Mouse (Mus musculus): ENCODE measurements at regions not wholly inside any gene's neighbourhood (a gene's known extent, or its start where the extent isn't known, plus 50 kb on each side); places are given as distances from the start of the nearest gene placed in this dataset.
A peak's percentile ranks its signal among the peaks of the same experiment; 100 is the strongest.

DNA sequence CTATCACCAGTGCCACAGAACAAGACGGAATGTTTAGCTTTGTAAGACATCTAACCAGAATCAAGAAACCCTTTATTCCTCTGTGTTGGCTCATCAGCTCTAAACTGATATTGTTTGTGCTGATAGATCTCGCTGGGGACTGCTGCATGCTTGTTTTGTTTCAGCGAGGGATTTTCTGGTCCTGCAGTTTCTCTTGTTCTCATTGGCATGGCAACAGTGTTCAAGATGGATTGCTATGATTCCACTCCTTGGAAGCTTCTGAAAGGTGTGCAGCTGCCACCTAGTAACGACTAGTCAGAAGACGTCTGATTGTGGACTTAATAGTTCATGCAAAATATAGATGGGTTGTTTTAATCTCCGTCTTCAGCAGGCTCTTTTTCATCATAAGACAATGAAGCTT lies 591.2 kb downstream of the Sorcs1 start:
- no peak for DNase-seq

DNA sequence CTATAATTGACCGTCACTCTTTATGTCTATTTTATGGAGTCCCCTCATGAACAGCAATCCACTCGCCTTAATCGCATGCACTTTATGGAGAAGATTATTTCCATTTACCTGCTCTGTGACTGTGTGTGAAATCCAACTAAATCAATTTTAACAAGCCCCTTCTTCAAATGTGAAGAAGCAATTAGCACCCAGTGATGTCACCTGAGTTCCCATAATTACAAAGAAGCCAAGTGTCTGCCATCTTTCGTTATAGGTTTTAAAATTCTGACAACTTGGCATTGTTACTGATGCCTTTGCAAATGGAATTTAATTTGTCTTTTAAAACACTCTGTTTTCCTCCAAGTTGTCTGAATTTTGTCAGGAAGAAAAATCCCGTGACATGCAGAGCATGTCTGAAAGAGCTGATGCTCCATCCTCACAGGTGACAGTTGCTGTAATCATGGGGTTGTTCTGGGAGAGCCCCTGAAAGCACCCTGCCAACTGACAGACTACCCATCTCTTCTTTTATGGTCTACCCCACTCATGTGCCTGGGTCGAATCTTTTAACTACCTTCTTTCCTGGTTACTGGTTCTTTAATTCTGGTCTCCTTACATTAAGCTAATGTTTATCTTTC lies 600.9 kb downstream of the Sorcs1 start:
- DNase-seq: no peak

DNA sequence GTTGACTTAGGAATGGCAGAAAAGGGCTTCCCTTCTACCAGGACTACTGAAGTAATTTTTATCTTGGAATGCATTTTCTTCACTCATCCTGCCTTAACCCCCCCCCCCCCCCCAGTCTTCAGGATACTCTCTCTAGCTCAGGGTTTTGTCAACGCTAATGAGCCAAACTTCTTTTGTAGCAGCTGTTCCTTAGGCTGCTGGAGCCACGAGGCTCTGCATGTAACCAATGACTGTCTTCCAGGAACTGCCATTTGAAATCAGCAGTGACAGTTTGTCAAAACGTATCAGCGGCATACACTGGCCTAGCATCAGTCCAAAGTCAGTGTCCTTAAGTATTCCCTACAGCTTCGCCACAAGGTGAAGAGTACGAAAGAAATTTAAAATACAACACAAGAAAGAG lies 618.0 kb downstream of the Sorcs1 start:
- no peak for DNase-seq

GRCm38 (mm10) chr19:50052910-50053309 lies 625.5 kb downstream of the Sorcs1 start:
- DNase-seq: no peak

- no peak for DNase-seq
Observed at GRCm38 (mm10) chr19:50045761-50046160, 632.7 kb downstream of the Sorcs1 start.

GRCm38 (mm10) chr19:50013659-50014058 lies 664.8 kb downstream of the Sorcs1 start:
- DNase-seq: no peak

DNA sequence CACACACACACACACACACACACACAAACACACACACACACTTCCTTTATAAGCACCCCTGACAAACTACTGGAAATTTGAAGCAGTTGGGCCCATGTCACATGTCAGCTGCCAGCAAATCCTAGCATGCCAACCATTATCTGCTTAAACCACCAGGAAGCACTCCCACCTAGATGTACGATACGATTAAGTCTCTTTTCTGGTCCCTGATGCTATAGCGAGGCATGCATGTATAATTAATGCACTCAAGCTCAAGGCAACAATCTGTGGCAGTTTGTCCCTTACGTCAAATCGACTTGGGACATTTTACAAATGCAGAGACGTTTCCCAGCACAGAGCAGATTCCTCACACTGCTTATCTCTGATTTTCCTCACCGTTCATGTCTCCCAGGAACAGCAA lies 673.2 kb downstream of the Sorcs1 start:
- no peak for DNase-seq

DNA sequence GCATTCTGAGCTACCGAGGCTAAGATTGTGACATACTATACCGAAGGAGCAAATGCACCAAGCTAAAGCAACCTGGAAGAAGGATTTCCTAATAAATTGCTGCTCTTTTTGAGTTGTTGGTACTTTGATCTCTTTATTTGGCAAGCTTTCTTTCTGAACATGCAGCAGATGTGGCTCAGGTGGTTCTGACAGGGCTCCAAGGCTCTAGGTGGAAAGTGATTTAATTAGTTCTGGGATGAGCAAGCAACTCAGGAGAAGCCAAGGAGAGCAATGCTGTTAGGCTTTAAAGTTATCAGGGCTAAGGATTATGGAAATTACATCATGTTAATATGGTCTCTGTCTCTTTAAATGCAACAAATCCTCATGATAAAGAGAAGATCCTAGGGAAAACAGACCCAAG lies 692.6 kb downstream of the Sorcs1 start:
- DNase-seq: no peak

- no peak for DNase-seq
Observed at GRCm38 (mm10) chr19:49966284-49966841, 712.1 kb downstream of the Sorcs1 start.

- no peak for DNase-seq
Observed at GRCm38 (mm10) chr19:49964679-49965078, 713.8 kb downstream of the Sorcs1 start.

DNA sequence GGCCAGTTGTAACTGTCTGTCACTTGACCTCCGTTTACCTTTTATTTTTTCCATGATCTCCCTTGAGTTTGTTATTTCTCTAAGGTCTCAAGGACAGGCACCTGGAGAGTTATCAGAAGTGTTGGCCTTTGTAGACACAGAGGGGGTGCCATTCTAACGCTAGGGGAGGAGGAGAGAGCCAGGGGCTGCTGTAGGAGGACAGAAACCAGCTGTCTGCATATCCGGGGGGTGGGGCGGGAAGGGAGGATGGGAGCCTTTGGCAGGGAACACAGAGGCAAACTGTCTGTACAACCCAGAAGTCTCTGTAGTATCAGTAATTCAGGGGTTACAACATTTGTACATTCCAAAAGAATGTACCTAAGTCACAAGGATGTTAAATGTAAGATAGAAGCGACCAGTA lies 719.9 kb downstream of the Sorcs1 start:
- peak; percentile 10 to 11 for DNase-seq

GRCm38 (mm10) chr19:49931202-49931601 lies 747.2 kb downstream of the Sorcs1 start:
- no peak for DNase-seq

DNA sequence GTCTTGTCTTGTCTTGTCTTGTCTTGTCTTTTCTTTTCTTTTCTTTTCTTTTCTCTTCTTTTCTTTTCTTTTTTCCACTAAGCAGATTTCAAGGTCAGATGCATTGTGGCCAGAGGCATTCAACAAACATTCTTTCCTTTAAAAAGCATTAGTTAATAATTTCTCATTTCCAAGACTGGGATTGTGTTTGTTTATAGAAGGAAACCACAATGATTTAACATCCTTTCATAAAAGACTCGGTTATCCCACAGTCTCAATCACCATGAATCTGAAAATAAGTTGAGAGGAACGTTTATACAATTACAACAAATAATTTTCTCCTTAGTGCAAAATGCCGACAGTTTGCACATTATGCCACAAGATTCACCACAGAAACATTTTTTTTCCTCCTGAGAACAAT lies 766.7 kb downstream of the Sorcs1 start:
- no peak for DNase-seq

- DNase-seq: no peak
Observed at GRCm38 (mm10) chr19:49880241-49880640, 798.2 kb downstream of the Sorcs1 start.

DNA sequence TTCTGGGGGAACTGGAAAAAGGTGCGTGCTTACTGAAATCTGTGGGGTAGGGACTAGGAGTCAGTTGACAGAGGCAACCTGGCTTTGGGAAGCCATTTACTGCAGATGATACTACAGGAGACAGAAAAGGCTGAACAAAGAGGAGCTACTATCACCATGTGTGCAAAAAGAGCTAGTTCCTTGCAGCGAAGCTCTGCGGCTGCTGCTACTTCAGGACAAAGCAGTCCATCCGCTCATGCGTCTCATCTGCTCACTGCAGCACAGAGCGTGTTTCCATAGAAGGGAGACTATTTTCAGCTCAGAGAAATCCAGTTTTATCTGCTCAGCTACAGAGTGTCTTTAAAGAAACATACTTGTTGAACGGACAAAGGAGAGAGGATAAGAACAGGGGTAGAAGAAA lies 817.7 kb downstream of the Sorcs1 start:
- no peak for DNase-seq

- no peak for DNase-seq
Observed at GRCm38 (mm10) chr19:49855481-49856035, 822.9 kb downstream of the Sorcs1 start.

- DNase-seq: no peak
Observed at GRCm38 (mm10) chr19:49841984-49842383, 836.5 kb downstream of the Sorcs1 start.

GRCm38 (mm10) chr19:49839153-49839911 lies 839.1 kb downstream of the Sorcs1 start:
- DNase-seq: no peak

DNA sequence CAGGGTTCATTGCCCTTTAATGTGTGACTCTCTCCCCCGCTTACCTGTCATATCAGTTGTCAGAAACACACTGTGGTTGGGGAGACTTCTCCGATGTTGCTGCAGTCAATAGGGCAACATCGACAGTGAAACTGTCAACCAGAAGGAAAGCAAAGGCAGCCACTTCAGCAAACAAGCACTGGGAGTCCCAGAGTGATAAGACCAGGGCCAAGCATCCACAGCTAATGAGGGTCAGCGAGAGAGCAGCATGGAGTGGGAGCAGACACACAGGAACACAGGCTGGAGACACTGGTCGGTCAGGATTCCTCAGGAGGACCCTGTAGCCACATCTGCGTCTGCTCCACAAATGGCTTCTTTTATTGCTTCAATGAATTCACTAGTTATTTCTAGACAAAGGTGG lies 847.5 kb downstream of the Sorcs1 start:
- DNase-seq: peak; percentile 27 to 37

GRCm38 (mm10) chr19:49805636-49806397 lies 872.6 kb downstream of the Sorcs1 start:
- DNase-seq: no peak

Data from kidney, postnatal 4 days (tissue).